Mouse (Mus musculus): ENCODE measurements at regions not wholly inside any gene's neighbourhood (a gene's known extent, or its start where the extent isn't known, plus 50 kb on each side); places are given as distances from the start of the nearest gene placed in this dataset.

DNA sequence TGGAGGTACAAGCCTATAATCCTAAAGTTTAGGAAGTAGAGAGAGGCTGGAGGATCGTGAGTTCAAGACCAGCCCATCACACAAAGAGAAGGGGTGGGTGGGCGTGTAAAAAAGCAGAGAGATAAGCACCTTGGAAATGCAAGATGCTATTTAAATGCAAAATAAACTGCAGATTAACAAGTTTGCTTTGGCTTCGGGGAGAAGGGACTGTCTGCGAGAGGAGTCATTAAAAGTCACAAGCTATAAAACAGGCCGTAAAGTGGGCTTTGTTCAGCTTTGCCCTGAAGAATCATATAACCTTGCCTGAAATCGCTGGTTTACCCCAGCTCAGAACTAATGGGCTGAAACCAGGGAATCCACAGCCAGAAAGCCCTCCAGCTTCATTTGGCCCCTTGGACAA, 173.3 kb upstream of the Jarid2 start:
- TF ChIP-seq POLR2A (IDR thresholded peaks at IDR 0.05; ENCODE audit: borderline replicate concordance, insufficient read depth, low read length) (no peak), CTCF (IDR thresholded peaks at IDR 0.05; ENCODE audit: borderline replicate concordance, insufficient read depth, low read depth, low read length) (no peak)
- WGBS: 95% methylated on average over 6 of the region's 6 CpGs
- Histone ChIP-seq H3K27ac (ENCODE audit: insufficient read depth, low read length) (no peak overlapping the region), H3K4me3 (replicated peaks; ENCODE audit: insufficient read depth, low read depth, low read length) (no peak overlapping the region), H3K27me3 (ENCODE audit: control insufficient read depth, insufficient read depth, low read length) (no peaks in the 10 kb centered on the region), H3K4me1 (ENCODE audit: control insufficient read depth, insufficient read depth, low read length) (no peaks in the 10 kb centered on the region; the same call in 1 of the 2 replicates)
- no peak for DNase-seq

DNA sequence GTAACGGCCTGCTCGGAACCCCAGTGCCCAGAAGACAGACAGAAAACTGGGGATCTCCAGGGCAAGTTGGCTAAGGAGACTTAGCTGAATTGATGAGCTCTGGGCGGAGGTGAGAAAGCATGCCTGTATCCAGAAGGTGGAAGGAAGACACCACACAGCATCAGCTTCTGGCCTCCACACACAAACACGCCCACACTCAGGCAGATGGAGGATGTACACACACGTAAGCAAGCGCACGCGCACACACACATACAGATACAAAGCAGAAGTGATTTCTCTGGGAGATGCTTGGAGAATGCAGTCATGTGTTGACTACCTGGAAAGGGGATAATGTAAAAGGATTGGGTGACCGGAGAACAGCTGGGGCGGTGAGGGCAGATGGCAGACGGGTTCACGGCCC, 171.2 kb upstream of the Jarid2 start:
- Histone ChIP-seq H3K27ac (ENCODE audit: insufficient read depth, low read length) (no peak overlapping the region), H3K4me3 (replicated peaks; ENCODE audit: insufficient read depth, low read depth, low read length) (no peak overlapping the region), H3K27me3 (ENCODE audit: control insufficient read depth, insufficient read depth, low read length) (no peaks in the 10 kb centered on the region), H3K4me1 (ENCODE audit: control insufficient read depth, insufficient read depth, low read length) (no peaks in the 10 kb centered on the region; the same call in 1 of the 2 replicates)
- 81% methylated on average over 12 of the region's 12 CpGs for WGBS
- no peak for DNase-seq
- TF ChIP-seq CTCF (IDR thresholded peaks at IDR 0.05; ENCODE audit: borderline replicate concordance, insufficient read depth, low read depth, low read length) (no peak), POLR2A (IDR thresholded peaks at IDR 0.05; ENCODE audit: borderline replicate concordance, insufficient read depth, low read length) (no peak)

- Histone ChIP-seq H3K4me3 (replicated peaks; ENCODE audit: insufficient read depth, low read depth, low read length) (no peak overlapping the region), H3K27me3 (ENCODE audit: control insufficient read depth, insufficient read depth, low read length) (no peaks in the 10 kb centered on the region), H3K4me1 (ENCODE audit: control insufficient read depth, insufficient read depth, low read length) (no peaks in the 10 kb centered on the region; the same call in 1 of the 2 replicates), H3K27ac (ENCODE audit: insufficient read depth, low read length) (no peak overlapping the region)
- peak; percentile 48 to 61 for DNase-seq
- WGBS: 84% methylated on average over 21 of the region's 21 CpGs
- no peak for TF ChIP-seq CTCF (IDR thresholded peaks at IDR 0.05; ENCODE audit: borderline replicate concordance, insufficient read depth, low read depth, low read length)
- TF ChIP-seq POLR2A (IDR thresholded peaks at IDR 0.05; ENCODE audit: borderline replicate concordance, insufficient read depth, low read length): no peak
Measured at GRCm38 (mm10) chr13:44558491-44559177, 170.6 kb upstream of the Jarid2 start.

GRCm38 (mm10) chr13:44559178-44559565, 170.1 kb upstream of the Jarid2 start:
- Histone ChIP-seq H3K27ac (ENCODE audit: insufficient read depth, low read length) (no peak overlapping the region), H3K27me3 (ENCODE audit: control insufficient read depth, insufficient read depth, low read length) (no peaks in the 10 kb centered on the region), H3K4me1 (ENCODE audit: control insufficient read depth, insufficient read depth, low read length) (no peaks in the 10 kb centered on the region; the same call in 1 of the 2 replicates), H3K4me3 (replicated peaks; ENCODE audit: insufficient read depth, low read depth, low read length) (no peak overlapping the region)
- no peak for DNase-seq
- 97% methylated on average over 6 of the region's 6 CpGs for WGBS
- no peak for TF ChIP-seq CTCF (IDR thresholded peaks at IDR 0.05; ENCODE audit: borderline replicate concordance, insufficient read depth, low read depth, low read length)
- TF ChIP-seq POLR2A (IDR thresholded peaks at IDR 0.05; ENCODE audit: borderline replicate concordance, insufficient read depth, low read length): no peak

DNA sequence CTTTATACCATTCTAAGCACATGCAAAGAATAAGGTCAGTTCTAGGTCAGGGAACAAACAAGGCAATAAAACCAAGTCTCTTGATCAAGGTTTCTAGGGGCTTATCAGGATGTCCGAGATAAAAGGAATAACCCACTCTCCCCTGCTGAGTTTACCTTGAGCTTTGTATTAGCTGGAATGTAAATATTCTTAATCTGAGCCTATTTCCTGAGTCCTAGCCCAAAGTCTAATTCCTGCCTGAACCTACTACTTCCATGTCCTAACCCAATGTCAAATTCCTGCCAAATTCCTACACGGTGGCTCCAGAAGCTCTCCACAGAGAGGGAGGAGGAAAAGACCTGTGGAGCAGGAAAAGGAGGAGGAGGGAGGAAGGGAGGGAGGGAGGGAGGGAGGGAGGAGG, 169.6 kb upstream of the Jarid2 start:
- Histone ChIP-seq H3K27me3 (ENCODE audit: control insufficient read depth, insufficient read depth, low read length) (no peaks in the 10 kb centered on the region), H3K4me3 (replicated peaks; ENCODE audit: insufficient read depth, low read depth, low read length) (no peak overlapping the region), H3K4me1 (ENCODE audit: control insufficient read depth, insufficient read depth, low read length) (no peaks in the 10 kb centered on the region; the same call in 1 of the 2 replicates), H3K27ac (ENCODE audit: insufficient read depth, low read length) (no peak overlapping the region)
- DNase-seq: no peak
- TF ChIP-seq CTCF (IDR thresholded peaks at IDR 0.05; ENCODE audit: borderline replicate concordance, insufficient read depth, low read depth, low read length) (no peak), POLR2A (IDR thresholded peaks at IDR 0.05; ENCODE audit: borderline replicate concordance, insufficient read depth, low read length) (no peak)
- 45% methylated on average over 2 of the region's 2 CpGs for WGBS

DNA sequence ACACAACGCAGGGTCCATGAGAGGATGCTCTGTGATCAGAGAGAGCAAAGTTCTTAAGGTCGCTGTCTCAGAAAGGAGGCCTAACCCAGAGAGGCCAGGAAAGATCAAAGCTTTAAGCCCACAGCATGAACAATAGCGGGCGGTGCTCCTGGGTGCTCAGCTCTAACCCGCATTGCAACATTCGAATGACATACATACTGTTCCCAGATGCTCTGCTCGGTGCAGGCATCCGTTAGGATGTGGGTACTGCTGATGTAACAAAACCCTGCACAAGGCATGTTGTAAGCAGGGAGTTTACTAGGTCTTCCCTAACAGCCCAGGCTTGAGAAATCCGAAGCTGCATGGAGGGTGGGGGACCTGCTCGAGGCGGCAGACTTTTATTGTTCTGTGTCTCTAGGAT, 164.6 kb upstream of the Jarid2 start:
- H3K4me1 ChIP-seq (ENCODE audit: control insufficient read depth, insufficient read depth, low read length): peaks cover 4% of the 10 kb centered on the region; the same call in 1 of the 2 replicates
- DNase-seq: no peak
- no peak overlapping the region for H3K4me3 ChIP-seq (replicated peaks; ENCODE audit: insufficient read depth, low read depth, low read length)
- no peaks in the 10 kb centered on the region for H3K27me3 ChIP-seq (ENCODE audit: control insufficient read depth, insufficient read depth, low read length)
- no peak overlapping the region for H3K27ac ChIP-seq (ENCODE audit: insufficient read depth, low read length)
- no peak for TF ChIP-seq POLR2A (IDR thresholded peaks at IDR 0.05; ENCODE audit: borderline replicate concordance, insufficient read depth, low read length)
- TF ChIP-seq CTCF (IDR thresholded peaks at IDR 0.05; ENCODE audit: borderline replicate concordance, insufficient read depth, low read depth, low read length): no peak
- WGBS: 81% methylated on average over 11 of the region's 11 CpGs

DNA sequence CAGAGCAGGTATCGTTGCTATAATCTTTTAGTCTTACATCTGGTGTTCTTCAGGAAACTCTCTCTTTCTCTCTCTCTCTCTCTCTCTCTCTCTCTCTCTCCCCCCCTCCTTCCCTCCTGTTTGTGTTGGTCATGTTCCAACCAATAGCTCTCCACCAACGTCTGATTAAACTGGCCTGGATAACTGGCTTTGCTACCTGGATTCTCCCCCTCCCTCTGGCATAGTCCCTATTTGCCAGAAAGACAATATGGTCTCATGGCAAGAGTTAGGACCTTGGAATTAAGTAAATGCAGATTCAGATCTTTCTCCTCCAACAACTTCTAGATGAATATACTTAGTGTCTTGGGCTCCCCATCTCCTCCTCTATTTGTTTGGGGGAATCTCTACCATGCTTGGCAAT, 161.6 kb upstream of the Jarid2 start:
- Histone ChIP-seq H3K27me3 (ENCODE audit: control insufficient read depth, insufficient read depth, low read length) (no peaks in the 10 kb centered on the region), H3K4me1 (ENCODE audit: control insufficient read depth, insufficient read depth, low read length) (peaks cover 4% of the 10 kb centered on the region; the same call in 1 of the 2 replicates), H3K27ac (ENCODE audit: insufficient read depth, low read length) (no peak overlapping the region), H3K4me3 (replicated peaks; ENCODE audit: insufficient read depth, low read depth, low read length) (no peak overlapping the region)
- WGBS: 17% methylated on average over 2 of the region's 2 CpGs
- TF ChIP-seq POLR2A (IDR thresholded peaks at IDR 0.05; ENCODE audit: borderline replicate concordance, insufficient read depth, low read length): no peak
- no peak for TF ChIP-seq CTCF (IDR thresholded peaks at IDR 0.05; ENCODE audit: borderline replicate concordance, insufficient read depth, low read depth, low read length)
- DNase-seq: peak in 1 of 2 experiments; percentile 58

GRCm38 (mm10) chr13:44569241-44569778, 160.0 kb upstream of the Jarid2 start:
- Histone ChIP-seq H3K27me3 (ENCODE audit: control insufficient read depth, insufficient read depth, low read length) (no peaks in the 10 kb centered on the region), H3K4me1 (ENCODE audit: control insufficient read depth, insufficient read depth, low read length) (peaks cover 4% of the 10 kb centered on the region; the same call in 1 of the 2 replicates), H3K4me3 (replicated peaks; ENCODE audit: insufficient read depth, low read depth, low read length) (no peak overlapping the region), H3K27ac (ENCODE audit: insufficient read depth, low read length) (no peak overlapping the region)
- DNase-seq: no peak
- WGBS: 61% methylated on average over 3 of the region's 3 CpGs
- TF ChIP-seq POLR2A (IDR thresholded peaks at IDR 0.05; ENCODE audit: borderline replicate concordance, insufficient read depth, low read length) (no peak), CTCF (IDR thresholded peaks at IDR 0.05; ENCODE audit: borderline replicate concordance, insufficient read depth, low read depth, low read length) (no peak)

Measured in cerebellum, adult 2 months (tissue).